In the genomic region with DNA sequence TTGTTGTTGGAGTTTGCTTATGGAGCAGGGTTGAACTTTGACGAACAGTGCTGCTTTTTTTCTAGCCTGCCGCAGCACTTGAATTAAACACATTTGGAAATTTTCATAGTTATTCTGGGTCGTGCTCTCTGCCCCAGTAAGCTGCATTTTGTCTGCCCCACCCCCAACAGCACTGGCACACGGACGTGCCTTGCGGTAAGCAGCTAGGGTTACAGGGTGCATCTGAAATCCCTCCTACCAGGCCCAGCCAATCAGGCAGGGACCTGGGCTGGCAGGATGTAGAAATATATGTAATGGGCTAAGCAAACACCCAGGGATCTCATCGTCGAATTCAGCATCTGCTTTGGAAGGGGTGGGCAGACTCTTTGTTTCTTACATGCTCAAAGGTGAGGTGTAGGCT, we compare ENCODE assay signal across 11 mouse cellular contexts.
DNase-seq lines count a peak whose midpoint lies in the region; ATAC-seq and TF ChIP-seq lines count a peak whose summit lies in the region.
"Had no signal": no experiment of that assay in that cellular context is flagged by ENCODE, and none has a peak within 500 bp of the region (broad histone marks: within the 10 kb centered on the region; RNA-seq: fewer than 3 reads in every experiment).

No protein-coding gene starts in this region.

- H3K27ac ChIP-seq in liver, adult 2 months (replicated peaks; ENCODE audit: insufficient read depth, low read depth, low read length): no peak overlapping the region
- no peak overlapping the region for H3K27ac ChIP-seq in liver, embryonic 12.5 days
- peak overlapping the region; percentile 51; the same call in 1 of the 2 replicates for H3K27ac ChIP-seq in thymus, adult 2 months (ENCODE audit: control insufficient read depth, insufficient read depth, low read length)
- H3K27ac ChIP-seq in midbrain, embryonic 15.5 days: no peak overlapping the region
- H3K27ac ChIP-seq: forebrain, embryonic 15.5 days; limb, embryonic 15.5 days had no signal

- ATAC-seq in liver, embryonic 12.5 days: no peak
- no peak for ATAC-seq in midbrain, embryonic 15.5 days (replicated peaks)
- ATAC-seq: forebrain, embryonic 15.5 days had no signal

- no peak for TF ChIP-seq CTCF in liver, adult 2 months (IDR thresholded peaks at IDR 0.05; ENCODE audit: low read depth, low read length)
- TF ChIP-seq CTCF in thymus, adult 2 months (IDR thresholded peaks at IDR 0.05; ENCODE audit: borderline replicate concordance, control insufficient read depth, extremely low read depth, insufficient read depth, low read length, poor library complexity): no peak

- no peaks in the 10 kb centered on the region; the same call in 1 of the 2 replicates for H3K27me3 ChIP-seq in liver, adult 2 months (ENCODE audit: control insufficient read depth, insufficient read depth, low read length)
- H3K27me3 ChIP-seq in liver, embryonic 12.5 days (replicated peaks): no peaks in the 10 kb centered on the region
- no peaks in the 10 kb centered on the region for H3K27me3 ChIP-seq in thymus, adult 2 months (ENCODE audit: control insufficient read depth, insufficient read depth, low read length)
- H3K27me3 ChIP-seq in midbrain, embryonic 15.5 days (replicated peaks): no peaks in the 10 kb centered on the region
- H3K27me3 ChIP-seq: limb, embryonic 15.5 days had no signal

- TF ChIP-seq POLR2A in liver, adult 2 months (IDR thresholded peaks at IDR 0.05; ENCODE audit: extremely low read depth, insufficient read depth, low read length): no peak
- TF ChIP-seq POLR2A in thymus, adult 2 months (IDR thresholded peaks at IDR 0.05; ENCODE audit: control insufficient read depth, extremely low read depth, insufficient read depth, low read length, poor library complexity): no peak

- no peaks in the 10 kb centered on the region for H3K79me2 ChIP-seq in liver, adult 2 months (ENCODE audit: control insufficient read depth, insufficient read depth, low read length)

- no peaks in the 10 kb centered on the region for H3K4me1 ChIP-seq in liver, adult 2 months (ENCODE audit: control insufficient read depth, insufficient read depth, low read length)
- H3K4me1 ChIP-seq in liver, embryonic 12.5 days: no peaks in the 10 kb centered on the region
- H3K4me1 ChIP-seq in thymus, adult 2 months (replicated peaks; ENCODE audit: control insufficient read depth, insufficient read depth, low read length): 0 out of 2 replicates have a peak, but pooled peaks cover 5% of the 10 kb centered on the region
- H3K4me1 ChIP-seq in midbrain, embryonic 15.5 days: no peaks in the 10 kb centered on the region
- H3K4me1 ChIP-seq: forebrain, embryonic 15.5 days had no signal

- H3K9ac ChIP-seq in liver, adult 2 months (ENCODE audit: low read depth, low read length): no peak overlapping the region
- no peak overlapping the region for H3K9ac ChIP-seq in liver, embryonic 12.5 days
- no peak overlapping the region for H3K9ac ChIP-seq in midbrain, embryonic 15.5 days
- H3K9ac ChIP-seq: forebrain, embryonic 15.5 days; limb, embryonic 15.5 days had no signal

- H3K36me3 ChIP-seq in liver, adult 2 months (ENCODE audit: control insufficient read depth, insufficient read depth, low read length): no peaks in the 10 kb centered on the region
- H3K36me3 ChIP-seq in liver, embryonic 12.5 days: no peaks in the 10 kb centered on the region
- no peaks in the 10 kb centered on the region for H3K36me3 ChIP-seq in thymus, adult 2 months (ENCODE audit: control insufficient read depth, insufficient read depth, low read length)
- H3K36me3 ChIP-seq in midbrain, embryonic 15.5 days (replicated peaks): no peaks in the 10 kb centered on the region
- H3K36me3 ChIP-seq: forebrain, embryonic 15.5 days; limb, embryonic 15.5 days had no signal

- no peak overlapping the region for H3K4me2 ChIP-seq in liver, embryonic 12.5 days
- H3K4me2 ChIP-seq in midbrain, embryonic 15.5 days: no peak overlapping the region
- H3K4me2 ChIP-seq: forebrain, embryonic 15.5 days; limb, embryonic 15.5 days had no signal

- 31% methylated on average over 8 of the region's 8 CpGs for WGBS in liver, adult 2 months
- WGBS in liver, embryonic 12.5 days (ENCODE audit: insufficient replicate concordance): 46% methylated on average over 8 of the region's 8 CpGs
- WGBS in thymus, adult 2 months: 73% methylated on average over 8 of the region's 8 CpGs
- WGBS in midbrain, embryonic 15.5 days: 47% methylated on average over 8 of the region's 8 CpGs

- no peak overlapping the region for H3K4me3 ChIP-seq in liver, adult 2 months (ENCODE audit: insufficient read depth, low read depth, low read length)
- no peak overlapping the region for H3K4me3 ChIP-seq in liver, embryonic 12.5 days
- H3K4me3 ChIP-seq in thymus, adult 2 months (ENCODE audit: control insufficient read depth, insufficient read depth, low read length): no peak overlapping the region
- no peak overlapping the region for H3K4me3 ChIP-seq in midbrain, embryonic 15.5 days
- H3K4me3 ChIP-seq: forebrain, embryonic 15.5 days; limb, embryonic 15.5 days had no signal

- peak; percentile 72 for DNase-seq in liver, adult 2 months (ENCODE audit: extremely low read depth, low read depth, low spot score)
- DNase-seq in adrenal gland, postnatal 14 days: peak; percentile 53
- DNase-seq in induced T-regulatory cell, adult 2 months (ENCODE audit: low read depth): peak; percentile 4
- peak; percentile 39 for DNase-seq in thymus, adult 2 months
- no peak for DNase-seq in layer of hippocampus, postnatal 14 days (ENCODE audit: low spot score in 2 of 2)
- DNase-seq in layer of hippocampus, postnatal 10 days (ENCODE audit: low spot score in 2 of 2): no peak
- DNase-seq: heart, postnatal 4 days had no signal

- no peaks in the 10 kb centered on the region for H3K9me3 ChIP-seq in liver, embryonic 12.5 days (replicated peaks)
- H3K9me3 ChIP-seq in midbrain, embryonic 15.5 days: no peaks in the 10 kb centered on the region
- H3K9me3 ChIP-seq: forebrain, embryonic 15.5 days; limb, embryonic 15.5 days had no signal

Comparison
In these comparisons a context has a peak if more than half of its experiments do, and no peak if none do; other contexts are left out.
1. DNase-seq: peak in liver, adult 2 months (single experiment), adrenal gland, postnatal 14 days (single experiment), induced T-regulatory cell, adult 2 months (single experiment) and thymus, adult 2 months (single experiment); none in layer of hippocampus, postnatal 14 days (0 of 2) and layer of hippocampus, postnatal 10 days (0 of 2).